Mouse (Mus musculus): Measurements from ENCODE around the gene Tecpr2.

DNA sequence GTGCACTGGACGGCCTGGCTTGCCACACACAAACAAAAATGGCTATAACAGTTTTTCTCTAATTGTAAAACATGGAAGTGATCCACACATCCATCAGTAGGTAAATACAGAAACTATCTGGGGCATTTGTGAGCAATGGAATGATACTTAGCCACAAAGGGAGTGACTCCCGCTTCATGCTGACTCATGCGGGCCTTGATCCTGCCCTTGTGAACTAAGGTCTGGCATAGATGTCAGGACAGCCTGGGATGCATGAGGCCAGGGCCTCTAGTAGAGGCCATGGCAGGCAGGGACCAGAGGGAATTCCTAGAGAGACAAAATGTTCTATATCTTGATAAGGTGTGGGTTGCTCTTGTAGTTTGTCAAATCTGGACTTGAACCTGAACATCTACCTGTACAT lies 64.4 kb downstream of the Tecpr2 start:
- TF ChIP-seq TBP (IDR thresholded peaks at IDR 0.05; ENCODE audit: low read depth, low read length) (no peak), POLR2A (IDR thresholded peaks at IDR 0.05; ENCODE audit: control insufficient read depth in 1 of 2, insufficient read depth in 1 of 2, low read depth in 1 of 2, low read length in 2 of 2, poor library complexity in 1 of 2) (no peak), GABPA (IDR thresholded peaks at IDR 0.05; ENCODE audit: low read depth, low read length) (no peak), NELFE (IDR thresholded peaks at IDR 0.05; ENCODE audit: low read depth, low read length) (no peak), USF1 (IDR thresholded peaks at IDR 0.05; ENCODE audit: low read depth, low read length) (no peak), CTCF (IDR thresholded peaks at IDR 0.05 in 2 of 3, conservative IDR thresholded peaks at IDR 0.05 in 1 of 3; ENCODE audit: control insufficient read depth in 1 of 3, insufficient read depth in 1 of 3, low read depth in 2 of 3, low read length in 3 of 3, poor library complexity in 1 of 3, severe bottlenecking in 1 of 3) (no peak), MAZ (IDR thresholded peaks at IDR 0.05; ENCODE audit: low read depth, low read length) (no peak), EP300 (IDR thresholded peaks at IDR 0.05; ENCODE audit: low read depth in 1 of 2, low read length in 2 of 2) (no peak)

Measured in MEL (cell line).